Mouse (Mus musculus) megakaryocyte, adult 5-6 weeks (primary cell): Measurements from ENCODE around the gene 1700029F12Rik. TPM values are rescaled to one million over a fixed set of nuclear protein-coding genes. Genes with fewer than 3 reads are reported as not detected.

Experiments
- ATAC-seq: 2 replicates; pipeline ENCODE4 v1.8.0; 2016; ENCODE audit warnings: mild to moderate bottlenecking, inconsistent platforms; ENCODE audit not compliant: poor library complexity, severe bottlenecking
- total RNA-seq, 2 experiments: library from RNA; stranded (forward) in 1 of 2; stranded (reverse) in 1 of 2; fragments of 153-499, 151-499 nt in 1 of 2; fragments of 221-1000, 200-1000 nt in 1 of 2; gene quantifications; 2 replicates each; pipeline versions ENCODE4 v1.2.3 to v1.2.4; 2015 to 2017

1700029F12Rik gene
- total RNA-seq, 2 experiments from 2014 or later = not detected

GRCm38 (mm10) chr13:96976986-96977595 lies 57.1 kb downstream of the 1700029F12Rik start:
- no peak for ATAC-seq

- no peak for ATAC-seq
These were observed 60.8 kb downstream of the 1700029F12Rik start for GRCm38 (mm10) chr13:96973318-96973717.

Other genes starting within 250 kb of the 1700029F12Rik start
- 0.09 and 0.11 TPM in 2 replicates for gene Gcnt4, start 109.7 kb downstream of the 1700029F12Rik start, total RNA-seq (2015)
- gene Gcnt4, start 109.7 kb downstream of the 1700029F12Rik start, total RNA-seq (2017) = 0.11 TPM in 1 of 2 replicates, not detected in the other
- gene Fam169a, start 32.9 kb upstream of the 1700029F12Rik start, total RNA-seq (2015) = 0.05 TPM in 1 of 2 replicates, not detected in the other
- 0.20 and 0.29 TPM in 2 replicates for gene Fam169a, start 32.9 kb upstream of the 1700029F12Rik start, total RNA-seq (2017)
- 37.0 and 37.2 TPM in 2 replicates for gene Gm6169, start 64.9 kb upstream of the 1700029F12Rik start, total RNA-seq (2015)
- 7.2 and 8.5 TPM in 2 replicates for gene Gm6169, start 64.9 kb upstream of the 1700029F12Rik start, total RNA-seq (2017)
- gene Gfm2, start 103.6 kb upstream of the 1700029F12Rik start, total RNA-seq (2015) = 11.4 and 14.5 TPM in 2 replicates
- gene Gfm2, start 103.6 kb upstream of the 1700029F12Rik start, total RNA-seq (2017) = 20.7 and 29.1 TPM in 2 replicates
- 225 and 248 TPM in 2 replicates for gene Nsa2, start 103.6 kb upstream of the 1700029F12Rik start, total RNA-seq (2015)
- 333 and 335 TPM in 2 replicates for gene Nsa2, start 103.6 kb upstream of the 1700029F12Rik start, total RNA-seq (2017)
- 160 and 202 TPM in 2 replicates for gene Hexb, start 164.0 kb upstream of the 1700029F12Rik start, total RNA-seq (2015)
- gene Hexb, start 164.0 kb upstream of the 1700029F12Rik start, total RNA-seq (2017) = 125 and 139 TPM in 2 replicates
- 2.0 and 3.0 TPM in 2 replicates for gene Enc1, start 206.7 kb upstream of the 1700029F12Rik start, total RNA-seq (2015)
- 2.3 and 3.5 TPM in 2 replicates for gene Enc1, start 206.7 kb upstream of the 1700029F12Rik start, total RNA-seq (2017)